In genomic region chr19:27328166-27328565, GRCm38 (mm10) we compare ENCODE assay signal across 16 mouse cellular contexts. TPM values are rescaled to one million over a fixed set of nuclear protein-coding genes. Genes with fewer than 3 reads are reported as not detected.
"Had no signal": no experiment of that assay in that cellular context is flagged by ENCODE, and none has a peak within 500 bp of the region (broad histone marks: within the 10 kb centered on the region; RNA-seq: fewer than 3 reads in every experiment).

No protein-coding gene starts in this region.

- H3K4me2 ChIP-seq: intestine, embryonic 15.5 days; kidney, embryonic 15.5 days; limb, embryonic 12.5 days; liver, embryonic 13.5 days; midbrain, embryonic 12.5 days; neural tube, embryonic 15.5 days had no signal

- H3K4me3 ChIP-seq: intestine, embryonic 15.5 days; kidney, embryonic 15.5 days; limb, embryonic 12.5 days; liver, embryonic 13.5 days; megakaryocyte, embryonic 14.5 days; midbrain, embryonic 12.5 days; neural tube, embryonic 15.5 days had no signal

- H3K9ac ChIP-seq: intestine, embryonic 15.5 days; kidney, embryonic 15.5 days; limb, embryonic 12.5 days; liver, embryonic 13.5 days; midbrain, embryonic 12.5 days; neural tube, embryonic 15.5 days had no signal

- DNase-seq: kidney, adult 2 months; layer of hippocampus, adult 9-11 months; layer of hippocampus, postnatal 36 days; lung, adult 2 months; right cerebral cortex, adult 18-20 months; right cerebral cortex, postnatal 25 days; thymus, postnatal 4 days had no signal

- H3K36me3 ChIP-seq: intestine, embryonic 15.5 days; kidney, embryonic 15.5 days; limb, embryonic 12.5 days; liver, embryonic 13.5 days; midbrain, embryonic 12.5 days; neural tube, embryonic 15.5 days had no signal

- H3K27ac ChIP-seq: intestine, embryonic 15.5 days; kidney, embryonic 15.5 days; limb, embryonic 12.5 days; liver, embryonic 13.5 days; macrophage; midbrain, embryonic 12.5 days; neural tube, embryonic 15.5 days had no signal

- H3K27me3 ChIP-seq: intestine, embryonic 15.5 days; kidney, embryonic 15.5 days; limb, embryonic 12.5 days; liver, embryonic 13.5 days; midbrain, embryonic 12.5 days; neural tube, embryonic 15.5 days had no signal

- H3K4me1 ChIP-seq: midbrain, embryonic 12.5 days had no signal

- H3K9me3 ChIP-seq: intestine, embryonic 15.5 days; kidney, embryonic 15.5 days; limb, embryonic 12.5 days; liver, embryonic 13.5 days; midbrain, embryonic 12.5 days; neural tube, embryonic 15.5 days had no signal

RNA-seq across cellular contexts. Expression of gene Kcnv2, which starts 5.8 kb away (rescaled TPM):
- polyA plus RNA-seq: limb, embryonic 12.5 days; liver, embryonic 13.5 days; macrophage; neural tube, embryonic 11.5 days; neural tube, embryonic 15.5 days had no signal
